Mouse (Mus musculus) ES-E14 (cell line): ENCODE measurements at regions not wholly inside any gene's neighbourhood (a gene's known extent, or its start where the extent isn't known, plus 50 kb on each side); places are given as distances from the start of the nearest gene placed in this dataset.

Source experiments
- DNase-seq: peaks from one replicate; pipeline ENCODE4 v3.0.0-alpha.2; 2013; ENCODE audit warnings: low read depth, low spot score
- H3K27ac ChIP-seq: 2 replicates; pipeline ENCODE4 v1.5.1; 2012; ENCODE audit warnings: low read depth, mild to moderate bottlenecking, low read length, moderate library complexity, mixed read lengths; ENCODE audit not compliant: poor library complexity, insufficient read depth, severe bottlenecking
- H3K36me3 ChIP-seq: 2 replicates; pipeline ENCODE4 v1.6.1; 2012; ENCODE audit warnings: mild to moderate bottlenecking, low read length, moderate library complexity, mixed read lengths; ENCODE audit not compliant: control insufficient read depth, poor library complexity, insufficient read depth, severe bottlenecking
- H3K4me1 ChIP-seq, 2 experiments: fragments of 150-350 bp in 1 of 2; sonication (generic) in 1 of 2; 2 replicates each; pipeline ENCODE4 v1.6.1; 2012; ENCODE audit warnings: low read length in 2 of 2, mild to moderate bottlenecking in 1 of 2, mixed read lengths in 1 of 2; ENCODE audit not compliant: control insufficient read depth in 2 of 2, insufficient read depth in 2 of 2, poor library complexity in 1 of 2
- H3K4me3 ChIP-seq, 2 experiments: fragments of 150-350 bp in 1 of 2; sonication (generic) in 1 of 2; 2 replicates each; pipeline ENCODE4 v1.5.1; 2012; ENCODE audit warnings: low read length in 2 of 2, low read depth in 1 of 2, mild to moderate bottlenecking in 1 of 2, mixed read lengths in 1 of 2; ENCODE audit not compliant: insufficient read depth in 1 of 2, poor library complexity in 1 of 2, severe bottlenecking in 1 of 2
- H3K9ac ChIP-seq: 2 replicates; pipeline ENCODE4 v1.6.1; 2012; ENCODE audit warnings: low read depth, mild to moderate bottlenecking, low read length, mixed read lengths; ENCODE audit not compliant: poor library complexity, insufficient read depth, severe bottlenecking
- H3K9me3 ChIP-seq: fragments of 150-350 bp; sonication (generic); 2 replicates; pipeline ENCODE4 v1.6.1; 2012; ENCODE audit warnings: low read depth, mild to moderate bottlenecking, low read length; ENCODE audit not compliant: control insufficient read depth, insufficient read depth
- CHD2 ChIP-seq: IDR thresholded peaks from 2 replicates; pipeline ENCODE4 v1.6.1; 2014; ENCODE audit warnings: mild to moderate bottlenecking, low read depth, low read length, inconsistent platforms
- HCFC1 ChIP-seq: IDR thresholded peaks from 2 replicates; pipeline ENCODE4 v1.6.1; 2012; ENCODE audit warnings: low read length, inconsistent platforms, borderline replicate concordance; ENCODE audit not compliant: insufficient read depth
- MAFK ChIP-seq: IDR thresholded peaks from 2 replicates; pipeline ENCODE4 v1.6.1; 2014; ENCODE audit warnings: mild to moderate bottlenecking, low read depth, low read length, inconsistent platforms; ENCODE audit not compliant: insufficient read depth
- ZC3H11A ChIP-seq: IDR thresholded peaks from 2 replicates; pipeline ENCODE4 v1.6.1; 2012; ENCODE audit warnings: low read depth, mild to moderate bottlenecking, inconsistent platforms, low read length, borderline replicate concordance
- ZNF384 ChIP-seq: IDR thresholded peaks from 2 replicates; pipeline ENCODE4 v1.6.1; 2012; ENCODE audit warnings: low read depth, low read length, inconsistent platforms
- in situ Hi-C, 2 experiments: fragments of 600-800 bp; cut with MboI; formaldehyde crosslinking; loops; one replicate each; pipeline ENCODE4 v1.15.1; 2025; ENCODE audit warnings: low sequenced_read_pairs in 2 of 2, inconsistent platforms in 1 of 2; ENCODE audit not compliant: unreplicated experiment in 2 of 2

GRCm38 (mm10) chr9:52473555-52474196, 205.9 kb downstream of the AI593442 start:
- H3K4me3 ChIP-seq: no peak overlapping the region
- no peak for DNase-seq
- no peaks in the 10 kb centered on the region for H3K9me3 ChIP-seq
- no peak overlapping the region for H3K27ac ChIP-seq
- TF ChIP-seq ZNF384 (no peak), MAFK (no peak), ZC3H11A (no peak), CHD2 (no peak), HCFC1 (no peak)
- H3K9ac ChIP-seq: no peak overlapping the region
- in situ Hi-C loops: no loop called here
- no peaks in the 10 kb centered on the region for H3K4me1 ChIP-seq
- H3K36me3 ChIP-seq: no peaks in the 10 kb centered on the region

GRCm38 (mm10) chr9:52472859-52473258, 206.7 kb downstream of the AI593442 start:
- no peaks in the 10 kb centered on the region for H3K36me3 ChIP-seq
- no peak overlapping the region for H3K9ac ChIP-seq
- no peak for TF ChIP-seq CHD2
- TF ChIP-seq ZNF384: no peak
- no peak for TF ChIP-seq HCFC1
- no peak for TF ChIP-seq ZC3H11A
- no peak for TF ChIP-seq MAFK
- no peaks in the 10 kb centered on the region for H3K9me3 ChIP-seq
- in situ Hi-C loops: no loop called here
- DNase-seq: no peak
- H3K4me3 ChIP-seq: no peak overlapping the region
- no peaks in the 10 kb centered on the region for H3K4me1 ChIP-seq
- H3K27ac ChIP-seq: no peak overlapping the region

GRCm38 (mm10) chr9:52458518-52458917, 221.1 kb downstream of the AI593442 start:
- no peak overlapping the region for H3K4me3 ChIP-seq
- no peaks in the 10 kb centered on the region for H3K36me3 ChIP-seq
- DNase-seq: no peak
- in situ Hi-C loops: no loop called here
- no peak overlapping the region for H3K27ac ChIP-seq
- no peaks in the 10 kb centered on the region for H3K9me3 ChIP-seq
- TF ChIP-seq HCFC1 (no peak), CHD2 (no peak), MAFK (no peak), ZC3H11A (no peak), ZNF384 (no peak)
- no peaks in the 10 kb centered on the region for H3K4me1 ChIP-seq
- no peak overlapping the region for H3K9ac ChIP-seq

GRCm38 (mm10) chr9:52454445-52454844, 225.1 kb downstream of the AI593442 start:
- Histone ChIP-seq H3K9me3 (no peaks in the 10 kb centered on the region), H3K9ac (no peak overlapping the region), H3K4me3 (no peak overlapping the region), H3K27ac (no peak overlapping the region), H3K36me3 (no peaks in the 10 kb centered on the region), H3K4me1 (no peaks in the 10 kb centered on the region)
- no peak for TF ChIP-seq ZNF384
- TF ChIP-seq MAFK: no peak
- no peak for TF ChIP-seq ZC3H11A
- no peak for TF ChIP-seq HCFC1
- TF ChIP-seq CHD2: no peak
- no peak for DNase-seq
- in situ Hi-C loops: no loop called here

GRCm38 (mm10) chr9:52451792-52452191, 227.8 kb downstream of the AI593442 start:
- no peak for DNase-seq
- no peaks in the 10 kb centered on the region for H3K36me3 ChIP-seq
- no peaks in the 10 kb centered on the region for H3K9me3 ChIP-seq
- H3K4me3 ChIP-seq: no peak overlapping the region
- TF ChIP-seq ZNF384 (peak; percentile 76), CHD2 (no peak), MAFK (no peak), HCFC1 (no peak), ZC3H11A (no peak)
- H3K9ac ChIP-seq: no peak overlapping the region
- H3K27ac ChIP-seq: no peak overlapping the region
- in situ Hi-C loops: no loop called here
- H3K4me1 ChIP-seq: no peaks in the 10 kb centered on the region
